Mouse (Mus musculus) forebrain, embryonic 11.5 days (tissue): ENCODE measurements around the gene Iqcf5. TPM values are rescaled to one million over a fixed set of nuclear protein-coding genes. Genes with fewer than 3 reads are reported as not detected.

ENCODE experiments used
- ATAC-seq: fragments of 200-750 bp; cut with Nextera tagmentation; replicated peaks from 2 replicates; pipeline ENCODE4 v1.8.0; 2017; ENCODE audit warnings: moderate TSS enrichment; ENCODE audit not compliant: low FRiP score
- DNase-seq: peaks from one replicate; pipeline ENCODE4 v3.0.0-alpha.2; 2017; ENCODE audit warnings: low spot score
- H3K27ac ChIP-seq: fragments of 300-500 bp; sonication (generic); 2 replicates; pipeline ENCODE4 v1.5.1; 2014; ENCODE audit warnings: low read depth, low read length
- H3K27me3 ChIP-seq: fragments of 300-500 bp; sonication (generic); 2 replicates; pipeline ENCODE4 v1.6.1; 2014; ENCODE audit warnings: mild to moderate bottlenecking, low read length, mixed read lengths; ENCODE audit not compliant: control insufficient read depth, insufficient read depth
- H3K36me3 ChIP-seq: fragments of 300-500 bp; sonication (generic); 2 replicates; pipeline ENCODE4 v1.6.1; 2014; ENCODE audit warnings: mild to moderate bottlenecking, low read length, moderate library complexity, mixed read lengths; ENCODE audit not compliant: control insufficient read depth, insufficient read depth
- H3K4me1 ChIP-seq: fragments of 300-500 bp; sonication (generic); replicated peaks from 2 replicates; pipeline ENCODE4 v1.6.1; 2014; ENCODE audit warnings: low read length, mixed read lengths; ENCODE audit not compliant: control insufficient read depth, insufficient read depth
- H3K4me2 ChIP-seq: fragments of 300-500 bp; sonication (generic); 2 replicates; pipeline ENCODE4 v1.6.1; 2014; ENCODE audit warnings: low read depth, mild to moderate bottlenecking, low read length, moderate library complexity, mixed read lengths; ENCODE audit not compliant: severe bottlenecking
- H3K4me3 ChIP-seq: fragments of 300-500 bp; sonication (generic); 2 replicates; pipeline ENCODE4 v1.5.1; 2014; ENCODE audit warnings: low read depth, low read length
- H3K9ac ChIP-seq: fragments of 300-500 bp; sonication (generic); 2 replicates; pipeline ENCODE4 v1.6.1; 2014; ENCODE audit warnings: low read length
- H3K9me3 ChIP-seq: fragments of 300-500 bp; sonication (generic); 2 replicates; pipeline ENCODE4 v1.6.1; 2016; ENCODE audit warnings: low read length, mixed read lengths; ENCODE audit not compliant: control insufficient read depth
- WGBS: fragments of 180-500 bp; shearing (Covaris S2); extraction: QIAGEN DNeasy Blood & Tissue Kit; methylation state at CpG from one replicate; pipeline ENCODE4 v1.1.7; 2014; 5-methylcytosine and 5-hydroxymethylcytosine counted together
- polyA plus RNA-seq: library from polyadenylated mRNA; unstranded; fragments of >200 nt; fragmentation: Nextera tagmentation; extraction: Ambion mirVana; gene quantifications from 2 replicates; pipeline ENCODE4 v1.2.1, GENCODE M21; 2014

Gene Iqcf5
- polyA plus RNA-seq, 1 experiment from 2014 or later = not detected

GRCm38 (mm10) chr9:106519433-106519832 lies 5.1 kb downstream of the Iqcf5 start:
- 80% methylated on average over 2 of the region's 2 CpGs for WGBS
- DNase-seq (no peak), ATAC-seq (no peak)
- Histone ChIP-seq H3K36me3 (no peaks in the 10 kb centered on the region), H3K27ac (no peak overlapping the region), H3K9ac (no peak overlapping the region), H3K27me3 (no peaks in the 10 kb centered on the region), H3K4me3 (no peak overlapping the region), H3K4me2 (no peak overlapping the region), H3K9me3 (no peaks in the 10 kb centered on the region), H3K4me1 (no peaks in the 10 kb centered on the region)

DNA sequence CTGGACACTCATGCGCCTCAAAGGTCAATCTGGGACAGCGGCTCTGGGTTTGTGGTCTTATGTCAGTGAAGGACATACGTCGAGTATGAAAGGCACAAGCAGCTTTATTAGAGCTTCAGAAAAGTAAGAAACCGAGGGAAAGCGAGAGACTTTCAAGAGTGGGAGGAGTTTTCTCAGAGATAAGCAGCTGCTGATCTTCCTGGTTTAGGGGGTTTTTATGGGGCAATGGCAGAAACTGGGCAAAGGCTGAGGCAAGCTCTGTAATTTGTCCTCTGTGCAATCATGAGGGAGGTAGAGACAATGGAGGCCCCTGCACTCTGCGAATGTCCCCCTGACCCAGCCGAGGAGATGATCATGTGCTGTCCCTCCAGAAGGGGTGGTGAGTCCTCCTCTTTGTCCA lies 5.5 kb downstream of the Iqcf5 start:
- H3K4me3 ChIP-seq = no peak overlapping the region
- no peak overlapping the region for H3K27ac ChIP-seq
- H3K9ac ChIP-seq = no peak overlapping the region
- WGBS = 83% methylated on average over 8 of the region's 8 CpGs
- no peaks in the 10 kb centered on the region for H3K36me3 ChIP-seq
- no peak for DNase-seq
- no peaks in the 10 kb centered on the region for H3K4me1 ChIP-seq
- H3K27me3 ChIP-seq = no peaks in the 10 kb centered on the region
- H3K4me2 ChIP-seq = no peak overlapping the region
- no peak for ATAC-seq
- no peaks in the 10 kb centered on the region for H3K9me3 ChIP-seq

GRCm38 (mm10) chr9:106531833-106532232 lies 17.5 kb downstream of the Iqcf5 start:
- ATAC-seq = no peak
- 23% methylated on average over 3 of the region's 3 CpGs for WGBS
- no peak overlapping the region for H3K4me3 ChIP-seq
- no peaks in the 10 kb centered on the region for H3K36me3 ChIP-seq
- no peaks in the 10 kb centered on the region for H3K4me1 ChIP-seq
- no peaks in the 10 kb centered on the region for H3K9me3 ChIP-seq
- H3K27me3 ChIP-seq = no peaks in the 10 kb centered on the region
- no peak overlapping the region for H3K9ac ChIP-seq
- peak; percentile 69 for DNase-seq
- no peak overlapping the region for H3K27ac ChIP-seq
- H3K4me2 ChIP-seq = no peak overlapping the region

DNA sequence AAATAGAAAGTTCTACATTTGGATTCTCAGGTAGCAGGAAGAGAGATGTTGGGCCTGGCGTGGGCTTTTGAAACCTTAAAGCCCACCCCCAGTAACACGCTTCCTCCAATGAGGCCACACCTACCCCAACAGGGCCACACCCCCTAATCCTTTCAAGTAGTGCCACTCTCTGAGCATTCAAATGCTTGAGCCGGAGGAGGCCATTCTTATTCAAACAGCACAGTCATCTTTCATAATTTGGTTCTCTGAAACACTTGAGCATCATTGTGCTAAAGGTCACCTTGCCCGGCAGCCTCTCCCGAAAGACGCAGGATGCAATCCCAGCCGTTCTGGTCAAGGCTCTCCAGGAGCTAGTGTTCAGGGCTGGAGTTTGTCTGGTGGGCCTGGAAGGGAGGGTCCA lies 19.9 kb downstream of the Iqcf5 start:
- Histone ChIP-seq H3K36me3 (no peaks in the 10 kb centered on the region), H3K9me3 (no peaks in the 10 kb centered on the region), H3K27ac (no peak overlapping the region), H3K4me2 (no peak overlapping the region), H3K9ac (no peak overlapping the region), H3K4me1 (no peaks in the 10 kb centered on the region), H3K4me3 (no peak overlapping the region), H3K27me3 (no peaks in the 10 kb centered on the region)
- no peak for ATAC-seq
- no peak for DNase-seq
- WGBS = 93% methylated on average over 7 of the region's 7 CpGs

DNA sequence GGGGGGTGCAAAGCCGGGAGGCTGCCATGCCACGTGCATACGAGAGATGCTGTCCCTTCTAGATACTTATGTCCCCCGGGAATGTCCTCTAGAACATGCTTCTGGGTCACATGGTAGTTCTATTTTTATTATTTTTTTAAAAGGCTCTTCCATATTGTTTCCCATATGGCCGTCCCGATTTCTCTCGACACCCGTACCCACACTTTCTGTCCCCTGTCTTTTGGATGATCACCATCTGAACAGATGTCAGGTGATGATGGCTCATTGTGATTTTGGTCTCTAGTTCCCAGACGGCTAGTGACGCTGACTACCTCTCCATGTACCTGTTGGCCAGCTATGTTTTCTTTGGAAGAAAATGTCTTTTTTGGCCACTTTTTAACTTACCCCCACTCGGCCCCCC lies 20.6 kb downstream of the Iqcf5 start:
- ATAC-seq (no peak), DNase-seq (no peak)
- no peaks in the 10 kb centered on the region for H3K27me3 ChIP-seq
- H3K4me3 ChIP-seq = no peak overlapping the region
- H3K4me2 ChIP-seq = no peak overlapping the region
- H3K9me3 ChIP-seq = no peaks in the 10 kb centered on the region
- no peak overlapping the region for H3K27ac ChIP-seq
- no peaks in the 10 kb centered on the region for H3K4me1 ChIP-seq
- H3K9ac ChIP-seq = no peak overlapping the region
- WGBS = 91% methylated on average over 11 of the region's 11 CpGs
- no peaks in the 10 kb centered on the region for H3K36me3 ChIP-seq

- no peaks in the 10 kb centered on the region for H3K9me3 ChIP-seq
- ATAC-seq (no peak), DNase-seq (no peak)
- H3K4me2 ChIP-seq = no peak within 1 kb of the TSS
- no peak within 1 kb of the TSS for H3K4me3 ChIP-seq
- no peaks in the 10 kb centered on the region for H3K36me3 ChIP-seq
- no peak within 1 kb of the TSS for H3K9ac ChIP-seq
- H3K4me1 ChIP-seq = no peaks in the 10 kb centered on the region
- no peaks in the 10 kb centered on the region for H3K27me3 ChIP-seq
- no peak within 1 kb of the TSS for H3K27ac ChIP-seq
- WGBS = 94% methylated on average over 5 of the region's 5 CpGs
Measured at GRCm38 (mm10) chr9:106561531-106561930, 47.2 kb downstream of the Iqcf5 start, which contains the start of gene Iqcf3. Gene Iqcf3 (minus strand): TSS chr9:106561631.

DNA sequence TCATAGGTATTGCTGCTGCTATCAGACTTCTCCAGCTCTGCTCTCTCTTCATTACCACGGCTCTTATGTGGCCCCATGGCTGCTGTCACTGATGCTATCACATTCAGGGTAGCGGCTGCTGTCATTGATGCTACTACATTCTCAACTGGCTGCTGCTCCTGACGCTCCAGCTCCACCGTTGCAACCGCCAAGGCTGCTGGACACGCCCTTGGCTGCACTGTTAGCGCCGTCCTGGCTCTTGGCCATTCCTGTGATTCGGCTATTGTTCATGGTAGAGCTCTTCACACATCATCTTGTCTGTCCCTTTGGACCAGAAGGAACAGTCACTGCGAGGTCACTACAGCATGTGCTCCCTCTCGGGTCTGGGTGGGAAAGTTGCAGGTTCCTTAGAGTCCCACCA lies 47.9 kb downstream of the Iqcf5 start:
- Histone ChIP-seq H3K4me1 (no peaks in the 10 kb centered on the region), H3K4me2 (no peak overlapping the region), H3K36me3 (no peaks in the 10 kb centered on the region), H3K9ac (no peak overlapping the region), H3K4me3 (no peak overlapping the region), H3K27me3 (no peaks in the 10 kb centered on the region), H3K27ac (no peak overlapping the region), H3K9me3 (no peaks in the 10 kb centered on the region)
- 94% methylated on average over 11 of the region's 11 CpGs for WGBS
- ATAC-seq (no peak), DNase-seq (no peak)

DNA sequence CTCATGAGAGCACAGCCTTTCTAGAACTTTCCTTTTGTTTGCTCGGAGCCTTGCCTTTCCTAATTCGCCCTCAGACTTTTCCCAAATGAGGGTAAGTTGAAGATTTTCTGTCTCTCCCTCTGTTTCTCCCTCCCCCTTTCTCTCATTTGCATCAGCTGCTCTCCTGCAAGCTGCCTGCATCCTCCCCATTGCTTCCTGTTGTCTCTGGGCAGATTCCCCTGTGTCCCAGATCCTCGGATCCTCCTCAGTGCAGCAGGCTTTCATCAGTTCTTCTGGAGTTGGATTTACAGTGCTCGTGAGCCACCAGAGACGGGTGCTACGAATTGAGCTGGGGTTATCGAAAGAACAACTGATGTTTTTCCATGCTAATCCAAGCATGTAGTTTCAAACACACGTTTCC lies 49.7 kb downstream of the Iqcf5 start:
- ATAC-seq (no peak), DNase-seq (no peak)
- H3K4me2 ChIP-seq = no peak overlapping the region
- H3K36me3 ChIP-seq = no peaks in the 10 kb centered on the region
- 76% methylated on average over 8 of the region's 8 CpGs for WGBS
- no peaks in the 10 kb centered on the region for H3K4me1 ChIP-seq
- no peaks in the 10 kb centered on the region for H3K9me3 ChIP-seq
- H3K27me3 ChIP-seq = no peaks in the 10 kb centered on the region
- H3K4me3 ChIP-seq = no peak overlapping the region
- no peak overlapping the region for H3K9ac ChIP-seq
- no peak overlapping the region for H3K27ac ChIP-seq
